Mouse (Mus musculus) liver, adult 2 months (tissue): ENCODE results near the gene Odf4. TPM values are rescaled to one million over a fixed set of nuclear protein-coding genes. Genes with fewer than 3 reads are reported as not detected.

Experiments
- DNase-seq: peaks from one replicate; pipeline ENCODE4 v3.0.0-alpha.2; 2011; ENCODE audit warnings: low read depth, low spot score; ENCODE audit errors: extremely low read depth
- H3K27ac ChIP-seq: fragments of 200-500 bp; replicated peaks from 2 replicates; pipeline ENCODE4 v1.5.1; 2012; ENCODE audit warnings: low read depth, mild to moderate bottlenecking, control low read depth, inconsistent platforms, low read length; ENCODE audit not compliant: insufficient read depth
- H3K27me3 ChIP-seq: fragments of 200-500 bp; 2 replicates; pipeline ENCODE4 v1.6.1; 2012; ENCODE audit warnings: mild to moderate bottlenecking, moderate library complexity, low read length, inconsistent platforms; ENCODE audit not compliant: control insufficient read depth, insufficient read depth
- H3K36me3 ChIP-seq: fragments of 200-500 bp; 2 replicates; pipeline ENCODE4 v1.6.1; 2012; ENCODE audit warnings: low read length, inconsistent platforms; ENCODE audit not compliant: control insufficient read depth, insufficient read depth
- H3K4me1 ChIP-seq: fragments of 200-500 bp; 2 replicates; pipeline ENCODE4 v1.6.1; 2011; ENCODE audit warnings: low read length; ENCODE audit not compliant: control insufficient read depth, insufficient read depth
- H3K4me3 ChIP-seq: fragments of 200-500 bp; 2 replicates; pipeline ENCODE4 v1.5.1; 2011; ENCODE audit warnings: low read depth, mild to moderate bottlenecking, control low read depth, low read length, moderate library complexity; ENCODE audit not compliant: insufficient read depth
- H3K79me2 ChIP-seq: fragments of 200-500 bp; 2 replicates; pipeline ENCODE4 v1.6.1; 2012; ENCODE audit warnings: inconsistent platforms, mild to moderate bottlenecking, low read length, moderate library complexity; ENCODE audit not compliant: control insufficient read depth, insufficient read depth
- H3K9ac ChIP-seq: fragments of 200-500 bp; 2 replicates; pipeline ENCODE4 v1.6.1; 2012; ENCODE audit warnings: low read depth, mild to moderate bottlenecking, control low read depth, inconsistent platforms, low read length
- CTCF ChIP-seq: fragments of 200-500 bp; IDR thresholded peaks from 2 replicates; pipeline ENCODE4 v1.5.1; 2011; ENCODE audit warnings: low read depth, low read length, control low read depth
- POLR2A ChIP-seq: fragments of 200-500 bp; IDR thresholded peaks from 2 replicates; pipeline ENCODE4 v1.6.1; 2011; ENCODE audit warnings: low read length, control low read depth; ENCODE audit not compliant: insufficient read depth; ENCODE audit errors: extremely low read depth
- WGBS: fragments of 180-500 bp; shearing (Covaris S2); methylation state at CpG from one replicate; pipeline ENCODE4 v1.1.7; 2018; 5-methylcytosine and 5-hydroxymethylcytosine counted together
- polyA plus RNA-seq: library from polyadenylated mRNA; depleted of rRNA; stranded (reverse); fragments of >200 nt; gene quantifications from 2 replicates; pipeline ENCODE4 v1.2.3, GENCODE M21; 2012
- total RNA-seq: library from RNA; depleted of rRNA; stranded (reverse); fragments of >200 nt; gene quantifications from 2 replicates; pipeline ENCODE4 v1.2.3, GENCODE M21; 2014

The Odf4 gene
- total and polyA plus RNA-seq, 2 experiments = not detected

- Histone ChIP-seq H3K4me3 (no peak overlapping the region), H3K36me3 (peaks cover 22% of the 10 kb centered on the region), H3K27me3 (no peaks in the 10 kb centered on the region), H3K9ac (no peak overlapping the region), H3K4me1 (peaks cover 2% of the 10 kb centered on the region; the same call in 1 of the 2 replicates), H3K79me2 (no peaks in the 10 kb centered on the region), H3K27ac (no peak overlapping the region)
- no peak for DNase-seq
- TF ChIP-seq POLR2A (no peak), CTCF (no peak)
- WGBS = 85% methylated on average over 7 of the region's 7 CpGs
These were observed 17.9 kb downstream of the Odf4 start for GRCm38 (mm10) chr11:68908846-68909503.

DNA sequence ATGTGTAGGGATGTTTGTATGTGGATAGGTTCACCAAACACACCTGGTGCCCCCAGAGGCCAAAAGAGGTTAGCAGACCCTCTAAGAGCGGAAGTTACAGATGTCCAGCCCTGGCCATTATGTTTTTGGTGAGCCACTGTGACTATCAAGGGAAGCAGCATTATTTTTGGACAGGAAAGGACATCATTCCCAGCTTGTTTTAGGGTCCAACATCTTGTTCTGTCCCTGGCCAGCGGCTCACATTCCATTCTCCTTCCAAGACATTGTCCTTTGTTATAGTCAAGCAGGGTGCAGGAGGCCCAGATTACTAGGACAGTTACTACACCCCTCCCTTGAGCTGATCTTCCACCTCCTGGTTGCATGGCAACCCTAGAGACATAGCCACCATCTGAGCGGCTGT is 19.6 kb downstream of the Odf4 start:
- WGBS = 96% methylated on average over 3 of the region's 3 CpGs
- no peak for DNase-seq
- no peak overlapping the region for H3K9ac ChIP-seq
- TF ChIP-seq CTCF = no peak
- no peak for TF ChIP-seq POLR2A
- no peak overlapping the region for H3K27ac ChIP-seq
- H3K36me3 ChIP-seq = peaks cover 35% of the 10 kb centered on the region
- H3K27me3 ChIP-seq = no peaks in the 10 kb centered on the region
- no peak overlapping the region for H3K4me3 ChIP-seq
- no peaks in the 10 kb centered on the region for H3K79me2 ChIP-seq
- H3K4me1 ChIP-seq = peaks cover 2% of the 10 kb centered on the region; the same call in 1 of the 2 replicates

DNA sequence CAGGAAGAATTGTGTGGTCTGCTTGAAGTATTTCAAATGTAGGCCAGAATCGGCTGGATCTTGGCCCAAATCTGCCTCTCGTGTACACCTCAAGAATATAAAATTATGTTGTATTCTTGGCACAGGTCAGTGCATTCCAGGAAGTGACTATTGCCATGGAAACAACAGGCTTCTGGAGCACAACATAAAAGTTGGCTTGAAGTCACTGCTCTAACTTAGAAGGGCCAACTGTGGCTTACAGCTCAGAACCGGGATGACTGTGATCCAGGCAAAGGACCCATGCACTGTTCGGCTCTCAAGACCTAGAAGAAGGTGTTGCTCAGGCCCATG is 20.5 kb downstream of the Odf4 start:
- Histone ChIP-seq H3K79me2 (no peaks in the 10 kb centered on the region), H3K36me3 (peaks cover 35% of the 10 kb centered on the region), H3K4me3 (no peak overlapping the region), H3K27me3 (no peaks in the 10 kb centered on the region), H3K9ac (no peak overlapping the region), H3K27ac (no peak overlapping the region), H3K4me1 (peaks cover 2% of the 10 kb centered on the region; the same call in 1 of the 2 replicates)
- no peak for DNase-seq
- WGBS = 75% methylated on average over 4 of the region's 4 CpGs
- TF ChIP-seq POLR2A (no peak), CTCF (no peak)

- no peaks in the 10 kb centered on the region for H3K79me2 ChIP-seq
- peaks cover 2% of the 10 kb centered on the region; the same call in 1 of the 2 replicates for H3K4me1 ChIP-seq
- H3K4me3 ChIP-seq = no peak overlapping the region
- no peak overlapping the region for H3K27ac ChIP-seq
- peaks cover 35% of the 10 kb centered on the region for H3K36me3 ChIP-seq
- WGBS = 96% methylated on average over 9 of the region's 9 CpGs
- DNase-seq = no peak
- no peaks in the 10 kb centered on the region for H3K27me3 ChIP-seq
- TF ChIP-seq CTCF (no peak), POLR2A (no peak)
- H3K9ac ChIP-seq = no peak overlapping the region
These were observed 21.0 kb downstream of the Odf4 start for GRCm38 (mm10) chr11:68905665-68906460.

- 94% methylated on average over 3 of the region's 3 CpGs for WGBS
- H3K36me3 ChIP-seq = peaks cover 35% of the 10 kb centered on the region
- TF ChIP-seq CTCF (no peak), POLR2A (no peak)
These were observed 21.7 kb downstream of the Odf4 start for GRCm38 (mm10) chr11:68905138-68905531.

More at GRCm38 (mm10) chr11:68905138-68905531, 21.7 kb downstream of the Odf4 start:
- no peak overlapping the region for H3K9ac ChIP-seq
- no peak for DNase-seq
- no peaks in the 10 kb centered on the region for H3K27me3 ChIP-seq
- H3K4me3 ChIP-seq = no peak overlapping the region
- peaks cover 2% of the 10 kb centered on the region; the same call in 1 of the 2 replicates for H3K4me1 ChIP-seq
- no peaks in the 10 kb centered on the region for H3K79me2 ChIP-seq
- no peak overlapping the region for H3K27ac ChIP-seq
